Mouse (Mus musculus) forebrain, embryonic 13.5 days (tissue): ENCODE measurements around the gene Cycs. TPM values are rescaled to one million over a fixed set of nuclear protein-coding genes. Genes with fewer than 3 reads are reported as not detected.

Source experiments
- ATAC-seq: fragments of 200-750 bp; cut with Nextera tagmentation; 2 replicates; pipeline ENCODE4 v1.8.0; 2017
- H3K27ac ChIP-seq: fragments of 300-500 bp; sonication (generic); 2 replicates; pipeline ENCODE4 v1.5.1; 2015; ENCODE audit warnings: inconsistent platforms, mild to moderate bottlenecking, moderate library complexity
- H3K27me3 ChIP-seq: fragments of 300-500 bp; sonication (generic); 2 replicates; pipeline ENCODE4 v1.6.1; 2015; ENCODE audit warnings: mild to moderate bottlenecking, inconsistent platforms
- H3K36me3 ChIP-seq: fragments of 300-500 bp; sonication (generic); 2 replicates; pipeline ENCODE4 v1.6.1; 2015; ENCODE audit warnings: mild to moderate bottlenecking, inconsistent platforms; ENCODE audit not compliant: poor library complexity, severe bottlenecking
- H3K4me1 ChIP-seq: fragments of 300-500 bp; sonication (generic); 2 replicates; pipeline ENCODE4 v1.6.1; 2015; ENCODE audit warnings: inconsistent platforms
- H3K4me2 ChIP-seq: fragments of 300-500 bp; sonication (generic); 2 replicates; pipeline ENCODE4 v1.6.1; 2015; ENCODE audit warnings: inconsistent platforms, mild to moderate bottlenecking, moderate library complexity
- H3K4me3 ChIP-seq: fragments of 300-500 bp; sonication (generic); 2 replicates; pipeline ENCODE4 v1.5.1; 2015; ENCODE audit warnings: mild to moderate bottlenecking, inconsistent platforms
- H3K9ac ChIP-seq: fragments of 300-500 bp; sonication (generic); 2 replicates; pipeline ENCODE4 v1.6.1; 2015; ENCODE audit warnings: mild to moderate bottlenecking, inconsistent platforms
- H3K9me3 ChIP-seq: fragments of 300-500 bp; sonication (generic); replicated peaks from 2 replicates; pipeline ENCODE4 v1.6.1; 2016; ENCODE audit warnings: inconsistent platforms
- WGBS: fragments of 180-500 bp; shearing (Covaris S2); methylation state at CpG from one replicate; pipeline ENCODE4 v1.1.7; 2015; 5-methylcytosine and 5-hydroxymethylcytosine counted together
- microRNA-seq: library from miRNA; unstranded; fragments of <30 nt; microRNA quantifications from one replicate; pipeline ENCODE4, GENCODE M21; 2016
- polyA plus RNA-seq: library from polyadenylated mRNA; unstranded; fragments of >200 nt; fragmentation: Nextera tagmentation; extraction: Ambion mirVana; gene quantifications from 2 replicates; pipeline ENCODE4 v1.2.1, GENCODE M21; 2015

Gene Cycs
- polyA plus RNA-seq, 1 experiment from 2014 or later = 78.9 TPM

DNA sequence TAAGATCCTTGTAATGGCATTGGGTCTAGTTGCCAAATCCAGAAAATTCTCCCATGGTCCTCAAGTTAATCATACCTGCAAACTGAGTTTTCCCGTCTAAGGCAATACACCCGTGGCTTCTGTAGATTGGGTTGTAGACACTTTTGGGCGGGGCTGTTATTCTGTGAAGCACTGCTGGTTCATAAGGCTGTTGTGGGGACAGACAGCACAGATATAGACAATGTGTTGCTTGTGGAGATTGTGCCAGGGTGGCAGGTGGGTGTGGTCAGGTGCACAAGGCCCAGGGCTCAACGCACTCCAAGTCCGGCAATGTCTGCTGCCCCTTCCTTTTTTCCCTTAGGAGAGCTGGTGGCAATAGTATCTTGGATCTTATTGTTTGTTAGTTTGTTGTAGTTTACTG is 48.0 kb downstream of the Cycs start:
- Histone ChIP-seq H3K9me3 (no peaks in the 10 kb centered on the region), H3K4me2 (no peak overlapping the region), H3K27me3 (no peaks in the 10 kb centered on the region), H3K9ac (no peak overlapping the region), H3K27ac (no peak overlapping the region), H3K4me1 (no peaks in the 10 kb centered on the region), H3K36me3 (no peaks in the 10 kb centered on the region), H3K4me3 (no peak overlapping the region)
- WGBS = 87% methylated on average over 5 of the region's 5 CpGs
- no peak for ATAC-seq

Small RNA genes lying within 50 kb of the gene (microRNA-seq; reads per million reads assigned to microRNA genes)
- gene Mir6371 = not detected

Other genes with a start within 250 kb of the Cycs start
- gene Osbpl3, start 110.3 kb downstream of the Cycs start, polyA plus RNA-seq = 4.5 and 4.7 TPM in 2 replicates
- gene 4921507P07Rik, start 30.1 kb upstream of the Cycs start, polyA plus RNA-seq = 0.62 and 0.82 TPM in 2 replicates
- gene Npvf, start 87.9 kb upstream of the Cycs start, polyA plus RNA-seq = not detected in 2 replicates